ENCODE assay signal across 7 mouse cellular contexts in the genomic region with DNA sequence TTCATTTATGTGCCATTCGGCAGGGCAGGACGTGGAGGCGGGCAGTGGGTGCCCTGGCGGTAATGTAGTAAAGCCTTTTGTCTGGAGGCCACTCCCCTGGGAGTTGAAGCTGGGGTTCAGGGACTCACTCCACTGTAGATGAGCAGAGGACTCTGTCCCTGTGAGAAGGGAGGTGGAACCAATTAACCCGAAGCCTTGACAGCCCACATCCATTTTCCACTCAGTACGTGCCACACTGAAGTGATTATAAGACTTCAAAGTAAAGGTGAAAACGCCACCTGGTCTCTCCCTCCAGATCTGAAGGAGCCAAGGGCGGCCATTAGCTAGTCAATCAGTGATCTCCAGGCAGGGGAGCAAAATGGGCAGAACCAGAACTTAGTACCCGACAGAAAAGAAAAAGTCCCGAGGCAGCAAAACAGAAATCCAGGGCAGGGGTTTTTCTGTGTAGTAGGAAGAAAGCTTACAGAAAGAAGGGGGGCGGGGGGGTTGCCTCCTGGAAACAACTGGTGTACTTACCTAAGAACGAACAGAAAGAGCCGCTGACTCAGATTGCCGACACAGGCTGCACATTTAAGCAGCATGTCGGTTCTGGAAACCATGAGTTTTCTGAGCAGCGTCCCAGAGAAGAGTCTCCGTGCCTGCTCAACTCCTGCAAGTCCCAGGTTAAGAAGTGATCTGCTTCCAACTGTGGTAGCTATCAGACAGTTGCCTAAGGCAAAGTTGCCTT. TPM values are rescaled to one million over a fixed set of nuclear protein-coding genes. Genes with fewer than 3 reads are reported as not detected.
A peak's percentile ranks its signal among the peaks of the same experiment; 100 is the strongest.
DNase-seq lines count a peak whose midpoint lies in the region; ATAC-seq and TF ChIP-seq lines count a peak whose summit lies in the region.

A gene (minus strand): TSS at position 677 of the 727 bp plus-strand sequence.

- no peak within 1 kb of the TSS for H3K27ac ChIP-seq in bone marrow, adult 2 months (ENCODE audit: control insufficient read depth, insufficient read depth, low read depth, low read length, poor library complexity)
- no peak within 1 kb of the TSS for H3K27ac ChIP-seq in intestine, embryonic 14.5 days (ENCODE audit: low read depth)
- peak within 1 kb of the TSS; percentile 6; the same call in 1 of the 2 replicates for H3K27ac ChIP-seq in limb, embryonic 13.5 days
- no peak within 1 kb of the TSS for H3K27ac ChIP-seq in neural tube, embryonic 13.5 days (replicated peaks)

- H3K4me3 ChIP-seq in G1E (ENCODE audit: low read depth, low read length), result peak within 1 kb of the TSS; percentile 94
- peak within 1 kb of the TSS; percentile 54 for H3K4me3 ChIP-seq in bone marrow, adult 2 months (replicated peaks; ENCODE audit: control insufficient read depth, low read depth, low read length)
- H3K4me3 ChIP-seq in intestine, embryonic 14.5 days (ENCODE audit: low read depth, low read length), result peak within 1 kb of the TSS; percentile 87
- peak within 1 kb of the TSS; percentile 94 for H3K4me3 ChIP-seq in limb, embryonic 13.5 days
- peak within 1 kb of the TSS; percentile 91 for H3K4me3 ChIP-seq in neural tube, embryonic 13.5 days

- WGBS in bone marrow, adult 2 months, result 19% methylated on average over 17 of the region's 17 CpGs
- WGBS in intestine, embryonic 14.5 days, result 27% methylated on average over 17 of the region's 17 CpGs
- WGBS in limb, embryonic 13.5 days, result 9% methylated on average over 17 of the region's 17 CpGs
- WGBS in neural tube, embryonic 13.5 days, result 31% methylated on average over 17 of the region's 17 CpGs

- no peak for DNase-seq in G1E (ENCODE audit: low spot score)
- DNase-seq in gastrocnemius, postnatal 10 days, result no peak
- no peak for DNase-seq in intestine, embryonic 14.5 days (ENCODE audit: low spot score)
- no peak for DNase-seq in yolk sac, embryonic 10.5 days (ENCODE audit: low spot score)

- peak within 1 kb of the TSS; percentile 98 for H3K4me2 ChIP-seq in intestine, embryonic 14.5 days (ENCODE audit: low read length)
- H3K4me2 ChIP-seq in limb, embryonic 13.5 days (replicated peaks), result peak within 1 kb of the TSS; percentile 82
- peak within 1 kb of the TSS; percentile 80 for H3K4me2 ChIP-seq in neural tube, embryonic 13.5 days

- peaks cover 4% of the 10 kb centered on the region for H3K36me3 ChIP-seq in G1E (replicated peaks)
- no peaks in the 10 kb centered on the region for H3K36me3 ChIP-seq in intestine, embryonic 14.5 days (ENCODE audit: control insufficient read depth, insufficient read depth, low read length)
- H3K36me3 ChIP-seq in limb, embryonic 13.5 days, result no peaks in the 10 kb centered on the region
- no peaks in the 10 kb centered on the region for H3K36me3 ChIP-seq in neural tube, embryonic 13.5 days

- no peak for TF ChIP-seq CTCF in G1E (IDR thresholded peaks at IDR 0.05; ENCODE audit: low read depth, low read length)
- TF ChIP-seq CTCF in bone marrow, adult 2 months (IDR thresholded peaks at IDR 0.05; ENCODE audit: control insufficient read depth, insufficient read depth, low read length), result no peak

- no peaks in the 10 kb centered on the region for H3K9me3 ChIP-seq in G1E (replicated peaks)
- no peaks in the 10 kb centered on the region for H3K9me3 ChIP-seq in intestine, embryonic 14.5 days (ENCODE audit: control insufficient read depth, low read length)
- H3K9me3 ChIP-seq in limb, embryonic 13.5 days, result no peaks in the 10 kb centered on the region
- H3K9me3 ChIP-seq in neural tube, embryonic 13.5 days, result no peaks in the 10 kb centered on the region

- peaks cover 39% of the 10 kb centered on the region for H3K4me1 ChIP-seq in G1E (ENCODE audit: insufficient read depth, low read depth, low read length)
- H3K4me1 ChIP-seq in bone marrow, adult 2 months (ENCODE audit: control insufficient read depth, insufficient read depth, low read length), result peaks cover 2% of the 10 kb centered on the region; the same call in 1 of the 2 replicates
- H3K4me1 ChIP-seq in intestine, embryonic 14.5 days (replicated peaks; ENCODE audit: control insufficient read depth, insufficient read depth, low read length), result peaks cover 17% of the 10 kb centered on the region; the same call in 1 of the 2 replicates
- peaks cover 45% of the 10 kb centered on the region for H3K4me1 ChIP-seq in limb, embryonic 13.5 days
- H3K4me1 ChIP-seq in neural tube, embryonic 13.5 days (replicated peaks), result peaks cover 44% of the 10 kb centered on the region

- ATAC-seq in G1E (ENCODE audit: extremely low read depth, insufficient number of reproducible peaks, low FRiP score, poor library complexity, severe bottlenecking), result no peak
- no peak for ATAC-seq in intestine, embryonic 14.5 days (replicated peaks; ENCODE audit: low FRiP score, low TSS enrichment, low read depth)
- ATAC-seq in limb, embryonic 13.5 days (ENCODE audit: low FRiP score, low read depth), result no peak
- no peak for ATAC-seq in neural tube, embryonic 13.5 days (ENCODE audit: low read depth)

- H3K9ac ChIP-seq in intestine, embryonic 14.5 days (ENCODE audit: low read length), result no peak within 1 kb of the TSS
- peak within 1 kb of the TSS; percentile 58 for H3K9ac ChIP-seq in limb, embryonic 13.5 days
- peak within 1 kb of the TSS; percentile 64 for H3K9ac ChIP-seq in neural tube, embryonic 13.5 days

- H3K27me3 ChIP-seq in G1E (ENCODE audit: insufficient read depth, low read length), result no peaks in the 10 kb centered on the region
- peaks cover 17% of the 10 kb centered on the region for H3K27me3 ChIP-seq in intestine, embryonic 14.5 days (replicated peaks; ENCODE audit: control insufficient read depth, insufficient read depth, low read length)
- H3K27me3 ChIP-seq in limb, embryonic 13.5 days, result peaks cover 17% of the 10 kb centered on the region
- peaks cover 29% of the 10 kb centered on the region for H3K27me3 ChIP-seq in neural tube, embryonic 13.5 days

- TF ChIP-seq POLR2A in bone marrow, adult 2 months (IDR thresholded peaks at IDR 0.05; ENCODE audit: borderline replicate concordance, control insufficient read depth, low read depth, low read length), result no peak

RNA-seq across cellular contexts. Expression of the gene that starts here (rescaled TPM):
- total RNA-seq in G1E (2014; fragmentation: Nextera tagmentation) (66.1 and 95.4 TPM in 2 replicates), G1E (2017) (34.6 and 35.7 TPM in 2 replicates)
- 4.5 and 5.4 TPM in 2 replicates for polyA plus RNA-seq in G1E (2012)
- polyA plus RNA-seq in bone marrow, adult 2 months (2011; ENCODE audit: insufficient read depth, insufficient read length, low replicate concordance, missing spikeins), result 27.7 and 30.7 TPM in 2 replicates
- 10 to 100 TPM; 23.3 to 31.9 TPM for total RNA-seq in gastrocnemius, postnatal 10 days (2021)
- 17.6 and 20.6 TPM in 2 replicates for polyA plus RNA-seq in intestine, embryonic 14.5 days (2014; fragmentation: Nextera tagmentation; extraction: Ambion mirVana)
- polyA plus RNA-seq in limb, embryonic 13.5 days (2015; fragmentation: Nextera tagmentation; extraction: Ambion mirVana), result 18.7 and 25.3 TPM in 2 replicates
- 22.3 and 23.4 TPM in 2 replicates for polyA plus RNA-seq in neural tube, embryonic 13.5 days (2015; fragmentation: Nextera tagmentation; extraction: Ambion mirVana)
